Mouse (Mus musculus) spleen, adult 10 weeks (tissue): ENCODE results near the gene Mylk3. TPM values are rescaled to one million over a fixed set of nuclear protein-coding genes. Genes with fewer than 3 reads are reported as not detected.

Experiments
- polyA plus RNA-seq: library from polyadenylated mRNA; stranded (reverse); fragments of 350-450 nt; fragmentation: Illumina TruSeq; extraction: RNeasy Lipid Tissue Mini Kit (QIAGEN cat#74804); gene quantifications from one replicate; pipeline ENCODE4 v1.2.3, GENCODE M21; 2015; ENCODE audit warnings: low replicate concordance; ENCODE audit not compliant: insufficient read depth

Gene Mylk3
- 15.2 TPM for polyA plus RNA-seq

DNA sequence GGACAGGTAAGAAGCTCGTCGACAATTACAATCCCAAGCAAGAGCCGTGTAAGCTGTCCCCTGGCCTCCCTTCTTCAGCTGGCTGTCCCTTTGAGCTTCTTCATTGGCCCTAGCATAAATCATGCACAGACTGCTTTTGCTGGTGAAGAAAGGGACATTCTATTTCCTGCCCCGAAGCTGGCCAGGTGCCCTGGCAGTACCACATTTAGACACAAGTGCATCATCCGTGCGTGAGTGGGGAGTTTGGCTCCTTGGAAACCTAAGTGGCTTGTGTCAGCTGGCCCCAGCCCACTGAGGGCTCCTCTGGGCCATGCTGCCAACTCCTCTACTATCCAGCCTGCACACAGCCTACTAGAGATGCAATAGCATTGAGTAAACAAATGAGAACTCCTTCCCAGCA is at the start of gene Mylk3:
TSS of gene Mylk3 (minus strand) at position 141 of the 400 bp plus-strand sequence.

DNA sequence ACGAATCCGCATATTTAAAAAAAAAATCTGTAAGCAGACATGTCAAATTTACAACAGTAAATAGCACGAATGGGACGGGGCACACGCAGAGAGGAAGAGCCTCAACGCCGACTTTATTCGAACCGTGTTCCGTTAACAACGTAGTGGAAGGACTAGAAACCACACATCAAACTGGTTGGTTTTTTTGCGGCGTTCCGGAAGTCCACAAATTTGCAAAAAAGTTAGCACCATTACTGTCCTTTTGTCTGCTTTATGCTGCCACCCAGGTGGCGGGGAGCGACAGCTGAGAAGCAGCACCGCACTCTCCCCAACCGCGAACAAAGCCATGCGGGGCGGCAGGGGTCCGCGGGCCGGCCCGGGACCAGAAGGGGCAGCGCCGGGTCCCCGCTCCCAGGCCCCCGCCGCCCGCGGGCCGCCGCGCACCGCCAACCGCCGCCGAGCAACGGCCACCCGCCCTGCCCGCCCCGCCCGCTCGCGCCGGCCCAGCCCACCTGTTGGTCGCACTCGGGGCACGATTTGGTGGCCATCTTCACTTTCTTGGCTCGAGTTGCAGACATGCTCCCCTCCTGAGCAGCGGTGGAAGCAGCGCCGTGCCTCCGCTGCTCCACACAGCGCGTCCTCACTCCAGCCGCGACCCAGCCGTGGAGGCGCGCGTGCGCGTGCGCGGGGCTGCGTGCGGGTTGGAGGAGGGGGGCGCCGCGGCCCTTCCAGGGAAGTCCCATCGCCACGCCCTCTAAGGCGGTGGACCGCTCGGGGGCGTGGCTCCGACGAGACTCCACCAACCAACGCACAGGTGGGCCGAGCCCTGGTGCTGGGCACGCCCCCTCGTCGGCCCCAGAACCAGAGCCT is 46.2 kb upstream of the Mylk3 start, which contains the start of gene 4921524J17Rik:
TSS of gene 4921524J17Rik (minus strand) at position 666 of the 849 bp plus-strand sequence.

DNA sequence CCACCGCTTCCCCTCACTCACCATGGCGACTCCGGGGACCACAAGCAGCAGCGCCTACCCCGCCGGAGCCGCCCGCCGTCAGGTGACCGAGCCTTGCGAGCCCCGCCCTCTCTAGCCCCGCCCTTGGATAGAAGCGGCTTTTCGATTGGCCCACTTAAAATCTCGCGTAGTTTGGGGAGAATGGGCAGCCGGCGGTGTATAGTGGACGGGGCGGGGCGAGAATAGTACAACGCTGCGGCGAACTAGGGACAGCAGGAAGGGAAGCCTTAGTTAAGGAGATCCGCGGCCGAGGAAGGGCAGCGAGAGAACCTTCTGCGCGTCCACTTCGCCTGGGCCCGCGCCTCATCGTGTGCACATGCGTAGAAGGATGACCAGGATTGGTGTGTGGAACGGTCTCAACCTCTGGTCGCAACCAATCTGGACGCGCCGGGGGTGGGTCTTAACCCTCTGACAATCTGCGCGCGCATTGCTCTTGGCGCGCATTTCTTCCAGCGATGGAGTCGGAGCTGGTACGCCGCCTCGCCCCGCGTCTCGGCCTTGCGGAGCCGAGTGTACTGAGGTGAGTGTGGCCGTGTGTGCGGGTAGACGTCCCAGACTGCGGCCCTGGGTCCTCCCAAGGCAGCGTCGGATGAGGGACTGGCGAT is 86.6 kb downstream of the Mylk3 start, which contains the start of the genes Orc6 and Vps35:
TSS of gene Orc6 (plus strand) at position 199 of the 644 bp plus-strand sequence.
TSS of gene Vps35 (minus strand) at position 369 of the 644 bp plus-strand sequence.

Other genes with a start within 250 kb of the Mylk3 start
- not detected for gene Cks1brt, start 234.4 kb downstream of the Mylk3 start, polyA plus RNA-seq
- gene Olfr371, start 160.4 kb downstream of the Mylk3 start, polyA plus RNA-seq: not detected
- 47.6 TPM for gene Orc6, start 86.7 kb downstream of the Mylk3 start, polyA plus RNA-seq
- 108 TPM for gene Vps35, start 86.5 kb downstream of the Mylk3 start, polyA plus RNA-seq
- 20.0 TPM for gene 4921524J17Rik, start 46.5 kb upstream of the Mylk3 start, polyA plus RNA-seq
- 2.3 TPM for gene Gpt2, start 106.2 kb upstream of the Mylk3 start, polyA plus RNA-seq
- 160 TPM for gene Dnaja2, start 169.0 kb upstream of the Mylk3 start, polyA plus RNA-seq